Mouse (Mus musculus) MEL (cell line): ENCODE data around the gene Cpeb1. TPM values are rescaled to one million over a fixed set of nuclear protein-coding genes. Genes with fewer than 3 reads are reported as not detected.

Experiments used
- DNase-seq: peaks from one replicate; pipeline ENCODE4 v3.0.0; 2011; ENCODE audit warnings: low read depth, low spot score
- H3K27ac ChIP-seq: 2 replicates; pipeline ENCODE4 v1.5.1; 2012; ENCODE audit warnings: low read depth, mild to moderate bottlenecking, control low read depth, low read length, moderate library complexity; ENCODE audit not compliant: control insufficient read depth
- H3K27me3 ChIP-seq, 2 experiments: fragments of 150-350 bp in 1 of 2; sonication (generic) in 1 of 2; 2 replicates each; pipeline ENCODE4 v1.6.1; 2012; ENCODE audit warnings: low read length in 2 of 2, mild to moderate bottlenecking in 2 of 2, improper control_type of control experiment in 1 of 2, moderate library complexity in 1 of 2; ENCODE audit not compliant: insufficient read depth in 2 of 2, control insufficient read depth in 1 of 2
- H3K36me3 ChIP-seq, 2 experiments: 2 replicates each; pipeline ENCODE4 v1.6.1; 2012 to 2014; ENCODE audit warnings: low read length in 2 of 2, improper control_type of control experiment in 1 of 2, inconsistent platforms in 1 of 2, mild to moderate bottlenecking in 1 of 2; ENCODE audit not compliant: insufficient read depth in 2 of 2, control insufficient read depth in 1 of 2
- H3K4me1 ChIP-seq, 2 experiments: fragments of 150-350 bp in 1 of 2; sonication (generic) in 1 of 2; 2 replicates each; pipeline ENCODE4 v1.6.1; 2012; ENCODE audit warnings: low read length in 2 of 2, improper control_type of control experiment in 1 of 2, mild to moderate bottlenecking in 1 of 2; ENCODE audit not compliant: insufficient read depth in 2 of 2, control insufficient read depth in 1 of 2
- H3K4me3 ChIP-seq, 2 experiments: fragments of 150-350 bp in 1 of 2; sonication (generic) in 1 of 2; 2 replicates each; pipeline ENCODE4 v1.5.1; 2012; ENCODE audit warnings: low read depth in 2 of 2, low read length in 2 of 2, mild to moderate bottlenecking in 2 of 2, moderate library complexity in 2 of 2, control low read depth in 1 of 2, improper control_type of control experiment in 1 of 2; ENCODE audit not compliant: control insufficient read depth in 1 of 2, insufficient read depth in 1 of 2
- H3K79me2 ChIP-seq: 2 replicates; pipeline ENCODE4 v1.6.1; 2012; ENCODE audit warnings: mild to moderate bottlenecking, low read length, moderate library complexity; ENCODE audit not compliant: control insufficient read depth, poor library complexity, insufficient read depth
- H3K9ac ChIP-seq: 2 replicates; pipeline ENCODE4 v1.6.1; 2012; ENCODE audit warnings: low read depth, mild to moderate bottlenecking, control low read depth, low read length, moderate library complexity; ENCODE audit not compliant: control insufficient read depth, poor library complexity, severe bottlenecking
- H3K9me3 ChIP-seq: fragments of 150-350 bp; sonication (generic); replicated peaks from 2 replicates; pipeline ENCODE4 v1.6.1; 2012; ENCODE audit warnings: mild to moderate bottlenecking, low read length, improper control_type of control experiment, moderate library complexity; ENCODE audit not compliant: insufficient read depth
- CHD1 ChIP-seq: IDR thresholded peaks from 2 replicates; pipeline ENCODE4 v1.6.1; 2012; ENCODE audit warnings: low read depth, mild to moderate bottlenecking, inconsistent platforms, low read length, improper control_type of control experiment
- CHD2 ChIP-seq: IDR thresholded peaks from 2 replicates; pipeline ENCODE4 v1.6.1; 2011; ENCODE audit warnings: low read length, improper control_type of control experiment
- CTCF ChIP-seq, 3 experiments: IDR thresholded peaks in 2 of 3; conservative IDR thresholded peaks in 1 of 3; 2 replicates each; pipeline ENCODE4 v1.5.1; 2011 to 2012; ENCODE audit warnings: low read length in 3 of 3, low read depth in 2 of 3, mild to moderate bottlenecking in 2 of 3, improper control_type of control experiment in 1 of 3, inconsistent platforms in 1 of 3, mixed read lengths in 1 of 3, moderate library complexity in 1 of 3; ENCODE audit not compliant: control insufficient read depth in 1 of 3, insufficient read depth in 1 of 3, poor library complexity in 1 of 3, severe bottlenecking in 1 of 3
- E2F4 ChIP-seq: IDR thresholded peaks from 2 replicates; pipeline ENCODE4 v1.6.1; 2011; ENCODE audit warnings: low read depth, low read length, improper control_type of control experiment, borderline replicate concordance
- ELF1 ChIP-seq: IDR thresholded peaks from 2 replicates; pipeline ENCODE4 v1.6.1; 2014; ENCODE audit warnings: low read depth, mild to moderate bottlenecking, inconsistent platforms, low read length, improper control_type of control experiment, moderate library complexity
- EP300 ChIP-seq, 2 experiments: IDR thresholded peaks; 2 replicates each; pipeline ENCODE4 v1.6.1; 2011; ENCODE audit warnings: improper control_type of control experiment in 2 of 2, low read length in 2 of 2, low read depth in 1 of 2, mild to moderate bottlenecking in 1 of 2
- ETS1 ChIP-seq: IDR thresholded peaks from 2 replicates; pipeline ENCODE4 v1.6.1; 2012; ENCODE audit warnings: low read depth, mild to moderate bottlenecking, inconsistent platforms, low read length, improper control_type of control experiment, moderate library complexity
- GATA1 ChIP-seq: IDR thresholded peaks from 2 replicates; pipeline ENCODE4 v1.6.1; 2011; ENCODE audit warnings: low read depth, low read length, improper control_type of control experiment
- JUND ChIP-seq: IDR thresholded peaks from 2 replicates; pipeline ENCODE4 v1.6.1; 2011; ENCODE audit warnings: low read depth, mild to moderate bottlenecking, improper control_type of control experiment, low read length
- KAT2A ChIP-seq: conservative IDR thresholded peaks from 2 replicates; pipeline ENCODE4 v1.6.1; 2012; ENCODE audit warnings: low read depth, low read length, improper control_type of control experiment, inconsistent platforms
- MAX ChIP-seq: IDR thresholded peaks from 2 replicates; pipeline ENCODE4 v1.6.1; 2011; ENCODE audit warnings: low read length, improper control_type of control experiment
- MEF2A ChIP-seq: IDR thresholded peaks from 2 replicates; pipeline ENCODE4 v1.6.1; 2014; ENCODE audit warnings: low read depth, mild to moderate bottlenecking, inconsistent platforms, low read length, improper control_type of control experiment; ENCODE audit not compliant: poor library complexity, insufficient replicate concordance, severe bottlenecking; ENCODE audit errors: extremely low read depth
- MXI1 ChIP-seq: IDR thresholded peaks from 2 replicates; pipeline ENCODE4 v1.6.1; 2011; ENCODE audit warnings: mild to moderate bottlenecking, low read depth, low read length, improper control_type of control experiment
- POLR2A ChIP-seq, 2 experiments: IDR thresholded peaks; 2 replicates each; pipeline ENCODE4 v1.6.1; 2011 to 2012; ENCODE audit warnings: low read length in 2 of 2, mild to moderate bottlenecking in 2 of 2, control low read depth in 1 of 2, improper control_type of control experiment in 1 of 2, low read depth in 1 of 2, moderate library complexity in 1 of 2; ENCODE audit not compliant: control insufficient read depth in 1 of 2, insufficient read depth in 1 of 2, poor library complexity in 1 of 2
- POLR2AphosphoS2 ChIP-seq: IDR thresholded peaks from 2 replicates; pipeline ENCODE4 v1.6.1; 2011; ENCODE audit warnings: low read length, improper control_type of control experiment
- SIN3A ChIP-seq: IDR thresholded peaks from 2 replicates; pipeline ENCODE4 v1.6.1; 2012; ENCODE audit warnings: low read length, improper control_type of control experiment, inconsistent platforms
- SMC3 ChIP-seq: IDR thresholded peaks from 2 replicates; pipeline ENCODE4 v1.6.1; 2011; ENCODE audit warnings: low read depth, low read length, improper control_type of control experiment
- TAL1 ChIP-seq: IDR thresholded peaks from 2 replicates; pipeline ENCODE4 v1.6.1; 2012; ENCODE audit warnings: mild to moderate bottlenecking, inconsistent platforms, low read length, moderate library complexity, mixed read lengths
- TCF12 ChIP-seq: IDR thresholded peaks from 2 replicates; pipeline ENCODE4 v1.6.1; 2014; ENCODE audit warnings: low read depth, mild to moderate bottlenecking, inconsistent platforms, low read length, improper control_type of control experiment, moderate library complexity
- USF1 ChIP-seq: IDR thresholded peaks from 2 replicates; pipeline ENCODE4 v1.6.1; 2014; ENCODE audit warnings: low read depth, mild to moderate bottlenecking, inconsistent platforms, low read length, improper control_type of control experiment, moderate library complexity
- USF2 ChIP-seq, 2 experiments: IDR thresholded peaks; 2 replicates each; pipeline ENCODE4 v1.6.1; 2011 to 2012; ENCODE audit warnings: improper control_type of control experiment in 2 of 2, low read length in 2 of 2, borderline replicate concordance in 1 of 2, inconsistent platforms in 1 of 2, low read depth in 1 of 2, mild to moderate bottlenecking in 1 of 2; ENCODE audit not compliant: insufficient read depth in 1 of 2
- ZMIZ1 ChIP-seq: IDR thresholded peaks from 2 replicates; pipeline ENCODE4 v1.6.1; 2012; ENCODE audit warnings: low read depth, mild to moderate bottlenecking, inconsistent platforms, low read length, improper control_type of control experiment, moderate library complexity
- ZNF384 ChIP-seq: IDR thresholded peaks from 2 replicates; pipeline ENCODE4 v1.6.1; 2012; ENCODE audit warnings: low read depth, mild to moderate bottlenecking, inconsistent platforms, low read length, improper control_type of control experiment
- polyA plus RNA-seq, 2 experiments: library from polyadenylated mRNA; stranded (reverse) in 1 of 2; unstranded in 1 of 2; fragments of >175 nt in 1 of 2; fragments of >200 nt in 1 of 2; gene quantifications; 2 replicates each; pipeline versions ENCODE4 v1.2.1 to v1.2.4; 2012; ENCODE audit warnings: low replicate concordance in 2 of 2, low read depth in 1 of 2; ENCODE audit not compliant: insufficient read length in 2 of 2, insufficient read depth in 1 of 2, missing spikeins in 1 of 2
- total RNA-seq: library from RNA; depleted of rRNA; stranded (reverse); fragments of 300-350 nt; gene quantifications from 2 replicates; pipeline ENCODE4 v1.2.3, GENCODE M21; 2012

Cpeb1 gene
- total and polyA plus RNA-seq, 3 experiments: not detected

GRCm38 (mm10) chr7:81311130-81311529 is 144.1 kb downstream of the Cpeb1 start:
- Histone ChIP-seq H3K27me3 (peaks cover 0 to 7% of the 10 kb centered on the region in 2 experiments; a peak in 2 of 4 replicates), H3K4me1 (no peaks in the 10 kb centered on the region), H3K9me3 (no peaks in the 10 kb centered on the region), H3K9ac (no peak overlapping the region), H3K4me3 (no peak overlapping the region), H3K36me3 (no peaks in the 10 kb centered on the region), H3K79me2 (no peaks in the 10 kb centered on the region), H3K27ac (no peak overlapping the region)
- DNase-seq: no peak
- TF ChIP-seq MAX (no peak), USF1 (no peak), ZNF384 (no peak), SIN3A (no peak), EP300 (IDR thresholded peaks at IDR 0.05; ENCODE audit: low read depth in 1 of 2, low read length in 2 of 2) (no peak), KAT2A (no peak), TAL1 (no peak), CHD1 (no peak)

DNA sequence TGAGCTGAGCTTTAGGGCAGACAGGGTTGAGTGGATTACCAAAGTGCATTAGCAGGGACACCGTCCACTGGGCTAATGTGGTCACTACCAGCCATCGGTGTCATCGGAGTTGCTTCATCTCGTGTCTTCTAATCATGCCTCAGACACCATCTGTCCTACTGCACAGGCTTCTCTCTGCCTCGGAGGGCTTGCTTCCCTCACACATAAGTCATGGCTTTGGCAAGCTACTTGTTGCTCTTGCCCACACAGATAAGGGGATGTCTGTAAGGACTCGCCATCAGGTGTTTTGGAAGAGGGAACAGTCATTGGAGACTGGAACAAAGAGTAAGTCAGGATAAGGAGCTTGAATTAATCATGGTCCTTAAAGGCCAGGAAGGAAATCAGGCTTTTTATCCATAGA is 146.0 kb downstream of the Cpeb1 start:
- no peak for TF ChIP-seq ELF1
- no peak for TF ChIP-seq ETS1
- no peak for TF ChIP-seq MXI1
- no peak for TF ChIP-seq MEF2A
- TF ChIP-seq TAL1: no peak
- no peak for TF ChIP-seq SMC3
- no peak for TF ChIP-seq USF2 (IDR thresholded peaks at IDR 0.05; ENCODE audit: borderline replicate concordance in 1 of 2, insufficient read depth in 1 of 2, low read depth in 1 of 2, low read length in 2 of 2)
- TF ChIP-seq EP300 (IDR thresholded peaks at IDR 0.05; ENCODE audit: low read depth in 1 of 2, low read length in 2 of 2): no peak
- no peak for TF ChIP-seq E2F4
- no peak for TF ChIP-seq TCF12
- no peak for TF ChIP-seq KAT2A
- TF ChIP-seq JUND: no peak
- no peak for TF ChIP-seq CHD1
- TF ChIP-seq MAX: no peak
- no peak for TF ChIP-seq GATA1
- TF ChIP-seq ZMIZ1: no peak
- TF ChIP-seq POLR2AphosphoS2: no peak
- TF ChIP-seq CTCF (IDR thresholded peaks at IDR 0.05 in 2 of 3, conservative IDR thresholded peaks at IDR 0.05 in 1 of 3; ENCODE audit: control insufficient read depth in 1 of 3, insufficient read depth in 1 of 3, low read depth in 2 of 3, low read length in 3 of 3, poor library complexity in 1 of 3, severe bottlenecking in 1 of 3): no peak
- TF ChIP-seq POLR2A (IDR thresholded peaks at IDR 0.05; ENCODE audit: control insufficient read depth in 1 of 2, insufficient read depth in 1 of 2, low read depth in 1 of 2, low read length in 2 of 2, poor library complexity in 1 of 2): no peak
- no peak for TF ChIP-seq CHD2
- TF ChIP-seq, all 39 proteins: peak for 0
- no peak overlapping the region for H3K9ac ChIP-seq
- H3K27me3 ChIP-seq: peaks cover 0 to 10% of the 10 kb centered on the region in 2 experiments; a peak in 3 of 4 replicates
- no peak overlapping the region for H3K27ac ChIP-seq
- H3K36me3 ChIP-seq: no peaks in the 10 kb centered on the region
- no peak overlapping the region for H3K4me3 ChIP-seq
- no peaks in the 10 kb centered on the region for H3K9me3 ChIP-seq
- no peaks in the 10 kb centered on the region for H3K4me1 ChIP-seq
- no peak for DNase-seq
- H3K79me2 ChIP-seq: no peaks in the 10 kb centered on the region
